Mouse (Mus musculus): ENCODE data around the gene Tcp11l2.

The Tcp11l2 gene

GRCm38 (mm10) chr10:84576395-84577070 lies at the start of gene Tcp11l2:
Tcp11l2 (plus strand) TSS chr10:84576626.
- peak; percentile 94 for DNase-seq (ENCODE audit: low read depth, low spot score)

DNA sequence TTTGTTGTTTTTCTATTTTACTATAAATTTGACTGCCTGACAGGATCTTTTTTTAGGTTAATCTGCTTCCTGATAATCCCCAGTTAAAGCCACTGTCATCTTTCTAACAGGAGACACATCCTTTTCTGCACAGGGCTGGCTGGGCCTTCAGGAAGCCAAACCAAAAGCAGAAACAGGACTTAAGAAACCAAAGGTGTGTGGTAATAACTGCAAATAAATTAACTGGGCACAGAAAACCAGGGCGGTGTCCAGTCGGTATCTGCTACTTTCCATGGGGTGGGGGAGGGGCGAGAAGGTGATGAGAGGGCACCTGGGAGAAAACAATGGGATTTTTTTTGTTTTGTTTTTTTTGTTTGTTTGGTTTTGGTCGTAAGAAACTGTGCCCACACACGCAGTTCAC lies 49.4 kb upstream of the Tcp11l2 start:
- DNase-seq (ENCODE audit: low read depth, low spot score): no peak

DNA sequence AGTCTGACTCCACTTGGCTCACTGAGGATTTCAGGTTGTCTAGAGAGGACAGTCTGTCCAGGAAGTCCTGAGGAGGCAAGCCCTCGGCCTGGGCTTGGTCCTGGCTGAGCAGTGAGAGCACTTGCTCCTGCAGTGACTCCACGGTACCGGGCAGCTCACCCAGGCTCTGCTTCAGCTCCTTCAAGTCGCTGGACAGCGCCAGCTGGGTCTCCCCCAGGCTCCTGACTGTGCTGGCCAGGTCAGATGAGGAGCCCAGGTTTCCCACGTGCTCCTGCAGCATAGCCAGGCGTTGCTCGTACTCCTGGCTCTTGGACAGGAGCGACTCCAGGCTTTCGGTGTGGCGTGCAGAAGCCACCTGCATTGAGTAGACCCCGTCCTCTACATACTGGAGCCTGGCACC lies 48.8 kb upstream of the Tcp11l2 start:
- no peak for DNase-seq (ENCODE audit: low read depth, low spot score)

GRCm38 (mm10) chr10:84530388-84530787 lies 46.0 kb upstream of the Tcp11l2 start:
- DNase-seq (ENCODE audit: low read depth, low spot score): no peak

DNA sequence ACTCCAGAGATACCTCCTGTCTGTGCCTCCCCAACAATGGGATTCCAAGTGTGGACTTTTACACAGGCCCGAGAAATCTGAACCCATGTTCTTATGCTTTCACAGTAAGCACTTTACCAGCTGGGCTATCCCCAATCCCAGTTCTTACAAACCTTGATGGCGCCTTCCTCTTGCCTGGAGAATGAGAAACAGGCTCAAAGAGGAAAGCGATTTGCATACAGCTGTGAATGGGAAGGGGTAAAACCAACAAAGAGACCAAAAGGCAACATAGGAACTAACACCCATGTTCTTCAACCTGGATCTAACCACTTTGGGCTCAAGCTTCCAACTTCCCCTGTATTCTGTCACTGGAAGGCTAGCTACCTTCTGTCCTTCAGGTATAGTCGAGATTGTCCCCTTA lies 44.9 kb upstream of the Tcp11l2 start:
- no peak for DNase-seq (ENCODE audit: low read depth, low spot score)

- peak; percentile 92 for DNase-seq (ENCODE audit: low read depth, low spot score)
These were observed 44.1 kb upstream of the Tcp11l2 start for GRCm38 (mm10) chr10:84532191-84532889.

DNA sequence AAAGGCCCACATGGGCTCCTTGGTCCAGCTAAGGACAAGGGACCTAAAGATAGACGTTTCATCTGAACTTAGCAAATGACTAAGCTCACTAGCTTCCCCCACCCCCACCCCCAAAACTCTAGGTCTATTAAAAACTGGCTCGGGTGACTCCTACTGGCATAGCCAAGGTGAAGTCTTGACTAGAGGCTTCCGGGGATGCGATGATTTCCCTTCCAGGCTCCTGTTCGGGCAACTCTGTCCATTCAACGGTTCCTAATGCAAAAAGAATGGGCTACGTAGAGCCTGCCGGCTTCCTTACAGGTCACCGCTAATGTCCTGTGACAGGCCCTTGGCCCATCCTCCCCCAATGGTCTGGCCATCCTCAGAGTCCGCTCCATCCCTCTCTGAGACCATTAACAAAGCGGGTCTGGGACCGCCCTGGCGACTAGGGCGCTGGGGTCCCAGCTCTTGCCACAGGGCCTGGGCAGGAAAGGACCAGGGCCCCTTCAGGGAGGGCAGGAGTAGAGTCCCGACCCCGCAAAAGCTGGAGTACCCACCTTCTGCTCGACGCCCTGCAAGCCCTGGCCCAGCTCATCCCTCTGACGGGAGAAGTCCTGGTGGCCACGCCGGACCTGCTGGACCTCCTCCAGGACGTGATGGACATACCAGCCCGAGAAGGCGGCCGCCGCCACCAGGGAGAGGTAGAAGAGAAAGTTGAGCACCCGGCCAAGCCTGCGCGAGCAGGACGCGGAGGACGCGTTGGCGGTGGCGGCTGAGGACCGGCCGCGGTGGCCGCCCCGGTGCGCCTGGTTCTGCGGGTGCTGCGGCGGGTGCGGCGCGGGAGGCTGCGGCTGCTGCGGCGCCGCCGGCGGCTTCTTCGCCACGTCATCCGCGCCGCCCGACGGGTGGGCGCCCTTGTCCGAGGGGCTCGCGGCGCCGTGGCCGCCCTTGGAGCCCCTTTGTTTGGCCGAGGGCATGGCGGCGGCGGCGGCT lies 43.2 kb upstream of the Tcp11l2 start:
- peak; percentile 74 for DNase-seq (ENCODE audit: low read depth, low spot score)

GRCm38 (mm10) chr10:84533912-84534671 lies 42.3 kb upstream of the Tcp11l2 start, which contains the start of gene Ckap4:
Ckap4 (minus strand) TSS chr10:84534062.
- DNase-seq (ENCODE audit: low read depth, low spot score): peak; percentile 56

- no peak for DNase-seq (ENCODE audit: low read depth, low spot score)
These were observed 41.0 kb upstream of the Tcp11l2 start for GRCm38 (mm10) chr10:84535458-84535857.

- DNase-seq (ENCODE audit: low read depth, low spot score): no peak
These were observed 40.6 kb upstream of the Tcp11l2 start for GRCm38 (mm10) chr10:84535859-84536258.

- DNase-seq (ENCODE audit: low read depth, low spot score): no peak
These were observed 36.8 kb upstream of the Tcp11l2 start for GRCm38 (mm10) chr10:84539651-84540050.

GRCm38 (mm10) chr10:84542802-84543658 lies 33.4 kb upstream of the Tcp11l2 start:
- DNase-seq (ENCODE audit: low read depth, low spot score): no peak

GRCm38 (mm10) chr10:84544841-84545610 lies 31.4 kb upstream of the Tcp11l2 start:
- DNase-seq (ENCODE audit: low read depth, low spot score): no peak

DNA sequence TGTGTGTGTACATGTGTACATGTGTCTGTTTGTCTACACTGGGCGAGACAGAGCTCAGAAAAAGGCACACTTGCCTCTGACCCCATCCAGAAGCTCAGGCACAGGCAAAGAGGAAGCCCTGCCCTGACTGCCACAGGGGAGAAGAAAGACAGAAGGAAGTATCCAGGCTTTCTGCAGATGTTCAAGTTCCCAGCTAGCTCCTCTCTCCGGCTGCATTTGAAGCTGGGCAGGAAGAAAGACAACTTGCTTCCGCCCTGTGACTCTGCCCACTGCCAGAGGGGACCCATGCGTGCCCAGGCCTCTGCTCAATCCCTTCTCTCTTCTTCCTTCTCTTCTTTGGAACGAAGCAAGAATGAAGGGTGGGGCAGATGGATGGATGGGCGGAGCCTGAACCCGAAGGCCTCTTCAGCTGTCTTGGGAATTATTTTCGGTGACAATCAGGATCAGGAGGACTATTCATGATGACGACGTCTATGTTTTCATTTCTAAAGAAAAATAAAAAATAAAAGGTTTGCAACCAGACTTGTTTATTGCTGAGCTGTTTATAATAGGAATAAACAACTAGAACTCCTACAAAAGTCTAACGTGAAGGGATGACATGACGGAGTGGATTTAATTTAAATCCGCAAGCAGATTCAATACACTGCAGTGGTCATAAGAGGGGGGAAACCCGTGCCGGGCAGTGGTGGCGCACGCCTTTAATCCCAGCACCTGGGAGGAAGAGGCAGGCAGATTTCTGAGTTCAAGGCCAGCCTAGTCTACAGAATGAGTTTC lies 27.1 kb upstream of the Tcp11l2 start:
- DNase-seq (ENCODE audit: low read depth, low spot score): no peak

- no peak for DNase-seq (ENCODE audit: low read depth, low spot score)
These were observed 26.5 kb upstream of the Tcp11l2 start for GRCm38 (mm10) chr10:84549920-84550293.

- no peak for DNase-seq (ENCODE audit: low read depth, low spot score)
These were observed 24.6 kb upstream of the Tcp11l2 start for GRCm38 (mm10) chr10:84551846-84552245.

DNA sequence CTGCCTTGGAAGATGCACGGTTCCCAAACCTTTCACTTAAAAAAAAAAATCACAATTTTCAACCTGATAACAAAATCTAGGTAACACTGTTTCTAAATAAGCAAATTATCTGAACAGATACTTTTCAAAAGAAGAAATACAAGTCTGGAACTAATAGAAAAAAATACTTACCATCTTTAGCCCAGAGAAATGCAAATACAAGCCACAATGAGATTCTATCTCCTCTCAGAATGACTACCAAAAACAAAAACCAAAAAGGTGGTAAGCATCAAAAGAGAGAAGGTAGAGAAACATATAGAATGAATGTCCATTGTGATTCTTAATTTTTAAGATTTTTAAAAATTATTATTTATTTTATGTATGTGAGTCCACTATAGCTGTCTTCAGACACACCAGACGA lies 23.9 kb upstream of the Tcp11l2 start:
- no peak for DNase-seq (ENCODE audit: low read depth, low spot score)

GRCm38 (mm10) chr10:84554291-84555009 lies 22.0 kb upstream of the Tcp11l2 start:
- DNase-seq (ENCODE audit: low read depth, low spot score): no peak
